Mouse (Mus musculus) telencephalon, adult 2 months (tissue): ENCODE measurements around the gene Serpinf2.

Experiments used
- DNase-seq: peaks from one replicate; pipeline ENCODE4 v3.0.0-alpha.2; 2011; ENCODE audit warnings: low read depth, low spot score

Serpinf2 gene

GRCm38 (mm10) chr11:75439363-75439762 is at the start of gene Serpinf2:
Serpinf2 (minus strand) TSS chr11:75439591.
- DNase-seq: no peak

DNA sequence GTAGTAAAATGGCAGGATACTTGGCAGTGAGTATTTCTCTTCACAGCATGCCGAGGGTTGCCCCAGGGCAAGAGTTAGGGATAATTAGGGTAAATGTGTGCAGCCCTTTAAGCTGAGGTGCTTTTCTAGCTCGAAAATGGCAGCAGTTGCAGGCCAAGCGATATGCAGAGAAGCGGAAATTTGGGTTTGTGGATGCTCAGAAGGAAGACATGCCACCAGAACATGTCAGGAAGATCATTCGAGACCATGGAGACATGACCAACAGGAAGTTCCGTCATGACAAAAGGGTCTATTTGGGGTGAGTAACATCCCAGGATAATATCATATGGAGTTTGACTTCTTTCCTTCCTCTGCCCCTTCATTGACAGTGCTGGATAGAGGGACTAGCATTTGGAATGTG is 48.1 kb upstream of the Serpinf2 start:
- no peak for DNase-seq

- peak; percentile 98 for DNase-seq
Observed at GRCm38 (mm10) chr11:75486601-75487285, 47.4 kb upstream of the Serpinf2 start, which contains the start of gene Prpf8. Prpf8 (plus strand) TSS chr11:75486816.

GRCm38 (mm10) chr11:75486192-75486591 is 46.8 kb upstream of the Serpinf2 start:
- no peak for DNase-seq

- no peak for DNase-seq
Observed at GRCm38 (mm10) chr11:75473376-75473775, 34.0 kb upstream of the Serpinf2 start.

DNA sequence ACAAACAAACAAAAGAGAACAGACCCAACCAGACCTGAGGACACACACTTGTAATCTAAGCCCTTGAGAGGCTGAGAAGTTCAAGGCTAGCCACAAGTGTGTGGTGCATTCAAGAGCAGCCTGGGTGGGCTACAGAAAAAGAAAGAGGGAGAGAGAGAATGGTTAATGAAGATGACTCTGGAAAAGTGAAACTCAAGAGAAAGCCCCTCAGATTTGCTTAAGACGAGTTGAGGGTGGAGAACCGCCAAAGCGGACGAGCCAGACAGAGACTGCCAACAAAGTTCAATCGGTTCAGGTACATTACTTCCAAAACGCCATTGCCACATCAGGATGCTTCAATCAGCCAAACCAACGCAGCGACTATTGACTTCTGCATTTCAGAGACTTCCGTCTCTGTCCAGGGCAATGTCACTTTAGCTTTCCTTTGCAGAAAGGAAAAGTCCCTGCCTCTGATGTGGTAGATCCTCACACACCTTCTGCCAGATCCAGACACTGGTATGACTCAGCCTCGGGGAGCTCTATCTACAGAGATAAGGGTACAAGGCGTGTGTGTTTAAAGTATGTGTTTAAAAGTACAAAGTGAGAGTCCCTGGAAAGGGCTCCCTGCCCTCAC is 33.2 kb upstream of the Serpinf2 start:
- no peak for DNase-seq

DNA sequence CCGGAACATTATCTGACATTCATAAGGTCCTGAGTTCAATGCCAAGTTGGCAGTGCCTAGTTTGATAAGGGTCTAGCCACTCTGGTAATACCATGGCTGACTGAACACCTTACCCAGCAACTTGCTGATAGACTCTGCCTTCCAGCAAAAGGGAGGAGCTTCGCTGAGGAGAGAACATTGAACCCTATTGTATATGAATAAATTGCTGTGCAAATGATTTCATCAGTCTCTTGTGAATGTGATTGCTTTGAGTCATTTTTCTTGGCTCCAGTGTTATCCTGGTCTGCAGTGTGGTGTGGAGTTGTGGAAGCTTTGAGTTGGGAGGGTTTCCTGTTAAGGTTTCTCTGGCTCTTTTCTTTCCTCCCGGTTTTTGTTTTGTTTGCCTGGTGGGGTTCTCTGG is 31.3 kb upstream of the Serpinf2 start:
- DNase-seq: no peak

DNA sequence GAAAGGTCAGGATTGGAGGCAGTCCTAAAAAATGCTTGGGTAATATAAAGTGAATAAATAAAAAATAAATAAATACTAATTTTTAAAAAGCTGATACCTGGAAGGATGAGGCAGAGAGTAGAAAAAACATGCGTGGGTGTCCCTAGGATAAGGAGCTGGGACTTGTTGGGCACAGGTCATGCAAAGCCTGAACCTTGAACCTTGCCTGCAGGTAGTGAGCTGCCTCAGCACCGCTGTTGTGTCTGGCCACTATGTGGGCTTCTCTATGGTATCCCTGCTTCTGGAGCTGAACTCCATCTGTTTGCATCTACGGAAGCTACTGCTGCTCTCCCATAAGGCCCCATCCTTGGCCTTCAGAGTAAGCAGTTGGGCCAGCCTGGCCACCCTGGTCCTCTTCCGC is 29.9 kb upstream of the Serpinf2 start:
- DNase-seq: no peak

DNA sequence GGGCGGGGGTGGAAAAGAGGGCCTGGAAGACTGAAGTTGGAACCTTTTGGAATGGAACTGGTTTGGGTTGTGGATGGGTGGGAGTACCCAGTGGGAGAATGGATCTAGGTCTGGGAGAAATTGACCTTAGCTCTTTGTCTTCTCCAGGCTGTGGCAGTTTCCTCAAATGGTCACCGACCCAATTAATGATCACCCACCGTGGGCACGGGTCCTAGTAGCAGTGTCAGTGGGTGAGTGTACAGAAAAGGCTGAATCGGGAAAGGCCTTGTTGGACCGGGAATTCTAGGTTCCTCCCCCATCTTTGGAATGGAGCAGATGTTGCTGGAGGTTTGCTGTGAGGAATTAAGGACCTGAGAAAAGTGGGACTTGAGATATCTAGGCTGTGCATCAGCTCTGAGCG is 29.0 kb upstream of the Serpinf2 start:
- DNase-seq: no peak

- no peak for DNase-seq
Observed at GRCm38 (mm10) chr11:75467512-75468215, 28.3 kb upstream of the Serpinf2 start.

DNA sequence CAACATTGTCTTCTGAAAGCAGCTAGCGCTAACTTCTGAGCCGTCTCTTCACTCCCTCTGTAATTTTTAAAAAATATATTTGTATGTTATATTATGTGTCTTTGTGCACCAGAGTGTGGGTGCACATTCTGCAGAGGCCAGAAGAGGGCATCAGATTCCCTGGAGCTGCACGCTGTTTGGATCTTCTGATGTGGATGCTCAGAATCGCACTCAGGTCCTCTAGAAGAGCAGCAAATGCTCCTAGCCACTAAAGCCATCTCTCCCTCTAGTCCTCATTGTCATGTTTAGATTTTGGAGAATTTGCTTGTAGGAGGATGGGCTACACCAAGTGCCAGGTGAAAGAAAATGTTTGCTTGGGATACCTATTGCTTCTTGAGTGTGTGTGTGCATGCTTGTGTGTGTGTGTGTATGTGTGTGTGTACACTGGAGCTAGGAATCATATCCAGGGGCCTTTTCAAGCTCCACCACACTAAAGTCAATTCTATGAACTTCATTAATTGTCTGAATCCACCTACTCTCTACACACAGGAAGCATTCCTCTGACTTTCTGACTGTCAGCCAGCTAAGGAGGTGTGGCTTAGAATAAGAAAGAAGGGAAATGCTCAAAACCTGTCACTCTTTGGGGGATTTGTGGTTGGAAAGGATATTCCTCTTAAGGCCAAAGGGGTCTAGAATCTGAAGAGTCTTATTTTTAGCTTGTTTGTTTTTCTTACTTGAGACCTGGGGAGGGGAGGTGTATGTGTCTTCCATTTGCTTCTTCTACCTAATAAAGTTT is 27.5 kb upstream of the Serpinf2 start:
- no peak for DNase-seq

GRCm38 (mm10) chr11:75465051-75465450 is 25.7 kb upstream of the Serpinf2 start:
- DNase-seq: no peak

DNA sequence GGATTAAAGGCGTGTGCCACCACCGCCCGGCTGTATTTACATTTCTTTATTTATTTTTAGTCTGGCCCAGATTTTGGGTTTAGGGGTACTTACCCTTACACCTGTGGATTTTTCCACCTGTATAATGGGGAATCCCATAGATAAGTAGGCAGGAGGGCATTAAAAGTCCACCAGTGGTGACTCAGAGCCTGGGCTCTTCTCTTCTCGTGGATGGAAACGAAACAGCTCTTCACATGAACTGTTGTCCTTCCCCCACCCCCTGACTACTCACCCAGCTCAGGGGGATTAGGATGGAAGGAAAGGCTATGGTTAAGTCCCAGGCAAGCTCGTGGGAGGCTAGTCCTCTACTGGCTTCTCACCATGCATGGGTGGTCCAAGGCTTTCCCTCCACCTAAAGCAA is 25.0 kb upstream of the Serpinf2 start:
- DNase-seq: no peak

- DNase-seq: no peak
Observed at GRCm38 (mm10) chr11:75463624-75464023, 24.2 kb upstream of the Serpinf2 start.

GRCm38 (mm10) chr11:75462865-75463336 is 23.5 kb upstream of the Serpinf2 start:
- DNase-seq: no peak

GRCm38 (mm10) chr11:75462253-75462783 is 22.9 kb upstream of the Serpinf2 start:
- no peak for DNase-seq

DNA sequence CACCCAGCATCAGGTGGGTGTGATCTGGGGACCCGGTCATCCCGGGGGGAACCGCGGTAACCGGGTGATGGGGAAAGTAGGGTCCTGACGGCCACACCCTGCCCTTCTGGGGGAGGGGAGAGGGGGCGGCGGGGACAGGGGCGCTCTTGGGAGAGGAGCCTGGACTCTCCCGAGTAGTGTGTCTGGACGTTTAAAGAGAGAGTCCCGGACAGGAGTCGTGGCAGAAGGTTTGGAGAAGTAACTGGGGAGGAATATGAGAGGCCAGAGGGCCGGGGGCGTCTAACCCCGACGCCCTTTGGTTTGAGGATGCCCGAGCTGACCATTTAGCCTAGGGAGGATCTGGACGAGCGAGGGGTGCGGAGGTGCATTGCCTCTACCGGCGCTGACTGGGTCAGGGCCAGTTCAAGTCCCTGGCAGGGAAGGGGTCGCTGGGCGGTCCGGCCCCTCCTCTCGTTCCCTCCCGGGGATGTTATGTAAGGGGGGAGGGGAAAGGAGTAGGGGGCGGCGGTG is 22.4 kb upstream of the Serpinf2 start:
- DNase-seq: no peak

DNA sequence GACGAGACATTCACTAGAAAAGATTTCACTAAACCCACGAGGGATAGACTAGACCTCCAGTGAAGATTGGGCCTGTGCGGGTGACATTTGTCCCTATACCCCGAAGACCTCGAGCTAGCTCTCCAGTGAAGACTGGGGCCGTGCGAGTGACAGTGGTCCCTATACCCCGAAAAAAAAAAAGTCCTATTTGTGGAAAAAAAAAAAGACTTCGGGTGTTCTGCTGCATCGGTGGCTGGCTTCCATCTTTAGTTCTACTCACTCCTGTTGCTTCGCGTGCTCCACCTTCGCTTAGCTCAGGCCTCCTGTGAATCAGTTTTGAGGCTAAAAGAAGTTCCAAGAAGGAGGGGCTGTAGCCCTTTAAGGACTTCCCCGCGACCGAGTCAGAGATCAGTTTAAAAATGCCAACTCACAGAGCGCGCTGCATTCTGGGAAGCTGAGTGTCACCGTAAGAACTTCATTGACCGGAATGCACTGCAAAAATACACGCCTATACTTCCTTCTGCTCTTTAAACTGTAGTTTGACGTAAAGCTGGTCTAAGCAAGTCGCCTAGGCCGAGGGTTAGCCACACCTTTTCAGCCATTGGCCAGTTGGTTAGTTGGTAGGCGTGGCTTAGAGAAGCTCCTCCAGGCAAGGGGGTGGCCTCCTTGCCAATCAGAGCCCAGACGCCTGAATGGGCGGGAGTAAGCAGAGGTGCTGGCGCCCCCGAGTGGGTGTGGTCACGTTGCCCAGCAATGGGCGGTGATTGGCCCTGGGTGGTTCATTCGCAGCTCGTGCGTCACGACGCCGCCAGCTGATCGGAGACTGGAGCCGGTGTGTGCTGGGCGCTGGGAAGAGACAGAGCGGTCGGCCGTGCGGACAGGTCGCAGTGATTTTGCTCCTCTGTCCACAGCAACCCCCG is 21.7 kb upstream of the Serpinf2 start, which contains the start of gene Tlcd2:
Gene Tlcd2, plus strand, starts transcription at position 872 of the 899 bp plus-strand sequence.
- DNase-seq: peak; percentile 100

DNA sequence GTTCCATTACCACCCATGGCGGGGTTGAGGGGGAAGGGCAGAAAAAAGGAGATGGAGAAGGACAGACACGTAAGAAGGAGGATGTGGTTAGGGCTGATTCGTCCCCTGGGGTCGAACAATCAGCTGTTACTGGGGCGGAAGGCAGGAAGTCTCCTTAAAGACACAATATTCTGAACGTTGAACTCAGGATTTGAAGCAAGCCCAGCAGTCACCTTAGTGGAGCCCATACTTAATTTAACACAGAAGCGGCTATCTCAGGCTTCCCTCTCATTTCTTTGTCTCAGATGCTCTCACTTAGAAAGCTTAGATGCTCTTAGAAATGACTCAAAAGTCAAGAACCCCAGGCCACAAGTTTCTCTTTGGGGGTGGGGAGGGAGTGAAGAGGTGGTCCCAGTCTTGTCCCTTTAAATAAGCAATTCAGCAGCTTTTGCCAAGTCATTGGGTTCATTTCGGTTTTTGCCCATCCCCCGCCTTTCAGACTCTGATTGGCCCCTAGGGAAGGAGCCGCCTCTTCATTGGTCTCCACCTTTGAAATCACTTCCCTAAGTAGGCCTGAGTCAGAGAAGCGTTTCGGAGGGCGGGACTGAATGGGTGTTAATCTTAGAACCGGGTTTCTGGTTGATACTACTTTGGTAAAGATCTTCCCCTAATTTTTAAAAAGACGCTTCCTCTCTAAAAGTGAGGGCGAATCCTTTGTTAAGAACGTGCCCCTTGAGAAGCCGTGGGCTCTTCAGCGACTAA is 20.9 kb upstream of the Serpinf2 start:
- DNase-seq: peak; percentile 97

GRCm38 (mm10) chr11:75459751-75460102 is 20.3 kb upstream of the Serpinf2 start:
- DNase-seq: no peak
